Mouse (Mus musculus): ENCODE measurements around the gene Akap13. TPM values are rescaled to one million over a fixed set of nuclear protein-coding genes. Genes with fewer than 3 reads are reported as not detected.
"Not testable (repeated sequence)": the region's sequence is repeated elsewhere in the genome, so short reads cannot be mapped to it uniquely, and the experiment has no call there.

Akap13 gene
- total and polyA plus RNA-seq, 2 experiments from 2014 or later = 34.2 to 113 TPM

DNA sequence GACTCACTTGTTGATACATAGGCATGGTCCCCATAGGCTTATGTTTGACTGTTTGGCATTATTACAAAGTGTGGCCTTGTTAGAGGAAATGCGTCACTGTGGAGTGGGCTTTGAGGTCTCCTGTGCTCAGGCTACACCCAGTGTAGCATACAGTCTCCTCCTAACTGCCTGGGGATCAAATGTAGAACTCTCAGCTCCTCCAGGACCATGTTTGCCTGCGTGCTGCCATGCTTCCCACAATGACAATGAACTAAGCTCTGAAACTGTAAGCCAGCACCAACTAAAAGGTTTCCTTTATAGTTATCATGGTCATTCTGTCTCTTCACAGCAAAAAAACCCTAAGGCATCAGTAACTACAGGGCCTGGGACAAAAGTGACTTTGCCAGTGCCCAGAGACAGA is 312.8 kb downstream of the Akap13 start:
- Histone ChIP-seq H3K9me3 (replicated peaks; ENCODE audit: control insufficient read depth, low read length) (no peaks in the 10 kb centered on the region), H3K36me3 (replicated peaks; ENCODE audit: control insufficient read depth, insufficient read depth, low read length) (peaks cover 31% of the 10 kb centered on the region), H3K4me2 (ENCODE audit: low read depth, low read length) (no peak overlapping the region), H3K4me1 (ENCODE audit: control insufficient read depth, insufficient read depth) (no peaks in the 10 kb centered on the region), H3K4me3 (ENCODE audit: low read depth, low read length) (no peak overlapping the region), H3K27me3 (ENCODE audit: control insufficient read depth, insufficient read depth, low read length) (no peaks in the 10 kb centered on the region), H3K9ac (replicated peaks; ENCODE audit: low read depth, low read length) (no peak overlapping the region), H3K27ac (ENCODE audit: low read depth) (no peak overlapping the region)
- no peak for DNase-seq (ENCODE audit: low spot score)
- TF ChIP-seq CTCF (IDR thresholded peaks at IDR 0.05; ENCODE audit: low read depth) (no peak), EP300 (IDR thresholded peaks at IDR 0.05; ENCODE audit: low read depth) (no peak)
- 85% methylated on average over 2 of the region's 2 CpGs for WGBS
- no peak for ATAC-seq (ENCODE audit: insufficient read depth, low read depth)

DNA sequence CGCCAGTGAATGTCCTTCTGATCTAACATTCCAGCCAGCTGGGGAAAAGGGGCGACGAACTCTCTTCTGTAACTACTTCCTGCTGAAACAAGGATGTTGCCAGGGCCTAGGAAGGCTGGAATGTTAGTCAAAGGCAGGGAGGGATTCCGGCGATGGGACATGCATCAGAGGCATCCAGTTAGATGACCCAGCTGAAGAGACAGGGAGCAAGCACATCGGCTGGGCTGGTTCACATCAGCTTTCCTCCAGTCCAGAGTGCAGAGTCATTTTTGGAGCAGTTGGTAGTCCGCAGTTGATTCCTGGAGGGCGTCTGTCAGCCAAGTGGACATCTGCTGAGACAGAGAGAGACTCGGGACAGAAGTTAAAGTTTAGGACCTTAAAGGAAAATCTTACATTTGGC is 314.6 kb downstream of the Akap13 start:
- WGBS = 84% methylated on average over 9 of the region's 9 CpGs
- no peak for DNase-seq (ENCODE audit: low spot score)

DNA sequence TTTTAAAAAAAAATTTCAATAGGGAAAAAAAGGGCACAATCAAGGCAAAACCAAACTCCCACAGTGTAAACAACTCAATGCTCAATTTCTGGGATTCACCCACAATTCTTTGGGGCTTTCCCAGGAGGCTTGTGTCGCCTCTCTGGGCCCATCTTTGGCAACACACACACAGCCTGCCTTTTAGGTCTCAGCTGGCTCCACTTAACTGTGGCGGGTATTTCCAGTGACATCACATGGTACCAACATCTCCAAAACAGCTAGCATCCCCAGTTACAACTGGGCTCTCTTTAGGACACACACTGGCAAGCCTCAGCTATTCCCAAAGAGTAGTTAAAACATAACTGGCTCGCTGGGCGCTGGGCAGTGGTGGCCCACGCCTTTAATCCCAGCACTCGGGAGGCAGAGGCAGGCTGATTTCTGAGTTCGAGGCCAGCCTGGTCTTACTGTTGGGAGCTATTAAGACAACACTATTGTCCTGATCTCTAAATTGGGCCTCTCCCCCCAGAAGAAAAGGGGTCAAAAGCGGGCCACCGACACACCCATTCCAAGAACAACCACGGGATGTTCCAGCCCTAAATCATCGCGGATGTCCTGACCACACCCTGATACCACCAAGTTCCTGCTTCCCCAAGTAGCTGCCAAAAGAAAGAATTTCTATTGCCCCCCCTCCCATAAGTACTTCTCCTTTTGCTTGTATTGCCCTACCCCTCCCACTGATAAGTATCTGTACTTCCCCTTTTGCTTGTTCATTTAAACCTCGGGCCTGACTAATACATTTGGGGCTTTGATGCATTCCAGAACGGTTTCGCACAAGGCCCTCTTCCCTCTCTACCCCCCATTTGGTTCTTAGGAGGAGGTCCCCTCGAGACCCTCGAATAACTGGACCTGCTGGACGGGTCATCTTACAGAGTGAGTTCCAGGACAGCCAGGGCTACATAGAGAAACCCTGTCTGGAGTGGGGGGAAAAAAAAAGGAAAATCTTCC is 319.1 kb downstream of the Akap13 start:
- not testable (repeated sequence) for ATAC-seq (ENCODE audit: insufficient read depth, low read depth); H3K27ac ChIP-seq (ENCODE audit: low read depth); H3K4me1 ChIP-seq (ENCODE audit: control insufficient read depth, insufficient read depth); H3K27me3 ChIP-seq (ENCODE audit: control insufficient read depth, insufficient read depth, low read length); H3K4me2 ChIP-seq (ENCODE audit: low read depth, low read length); DNase-seq (ENCODE audit: low spot score); H3K4me3 ChIP-seq (ENCODE audit: low read depth, low read length); H3K9me3 ChIP-seq (replicated peaks; ENCODE audit: control insufficient read depth, low read length); H3K9ac ChIP-seq (replicated peaks; ENCODE audit: low read depth, low read length)
- peaks cover 67% of the 10 kb centered on the region for H3K36me3 ChIP-seq (replicated peaks; ENCODE audit: control insufficient read depth, insufficient read depth, low read length)
- 91% methylated on average over 18 of the region's 18 CpGs for WGBS

More for the DNA sequence above, 314.6 kb downstream of the Akap13 start:
- no peak for TF ChIP-seq CTCF (IDR thresholded peaks at IDR 0.05; ENCODE audit: low read depth)
- no peak for TF ChIP-seq EP300 (IDR thresholded peaks at IDR 0.05; ENCODE audit: low read depth)
- Histone ChIP-seq H3K27ac (ENCODE audit: low read depth) (no peak overlapping the region), H3K4me3 (ENCODE audit: low read depth, low read length) (no peak overlapping the region), H3K9me3 (replicated peaks; ENCODE audit: control insufficient read depth, low read length) (no peaks in the 10 kb centered on the region), H3K27me3 (ENCODE audit: control insufficient read depth, insufficient read depth, low read length) (no peaks in the 10 kb centered on the region), H3K9ac (replicated peaks; ENCODE audit: low read depth, low read length) (no peak overlapping the region), H3K4me2 (ENCODE audit: low read depth, low read length) (no peak overlapping the region), H3K4me1 (ENCODE audit: control insufficient read depth, insufficient read depth) (no peaks in the 10 kb centered on the region), H3K36me3 (replicated peaks; ENCODE audit: control insufficient read depth, insufficient read depth, low read length) (peaks cover 32% of the 10 kb centered on the region)
- ATAC-seq (ENCODE audit: insufficient read depth, low read depth) = no peak

DNA sequence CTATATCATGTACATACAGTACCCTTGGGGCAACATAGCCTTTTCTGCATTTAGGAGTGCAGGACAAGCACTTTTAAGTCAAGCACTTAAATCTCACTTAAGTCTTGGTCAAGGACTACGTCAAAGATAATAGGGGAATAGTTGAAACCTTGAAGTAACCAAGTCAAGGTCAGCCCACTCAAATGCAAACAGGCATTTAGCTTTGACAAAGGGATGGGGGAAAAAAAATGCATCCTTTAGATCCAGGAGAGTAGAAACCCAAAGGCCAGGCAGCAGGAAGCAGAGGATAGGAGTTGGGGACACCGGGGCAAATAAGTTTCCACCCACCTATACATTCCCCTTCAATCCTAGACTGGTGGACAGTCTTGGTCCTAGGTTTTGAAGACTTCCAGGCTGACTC is 322.7 kb downstream of the Akap13 start:
- Histone ChIP-seq H3K27ac (ENCODE audit: low read depth) (no peak overlapping the region), H3K9ac (replicated peaks; ENCODE audit: low read depth, low read length) (no peak overlapping the region), H3K4me2 (ENCODE audit: low read depth, low read length) (no peak overlapping the region), H3K4me1 (ENCODE audit: control insufficient read depth, insufficient read depth) (no peaks in the 10 kb centered on the region), H3K4me3 (ENCODE audit: low read depth, low read length) (no peak overlapping the region), H3K36me3 (replicated peaks; ENCODE audit: control insufficient read depth, insufficient read depth, low read length) (peaks cover 50% of the 10 kb centered on the region), H3K9me3 (replicated peaks; ENCODE audit: control insufficient read depth, low read length) (no peaks in the 10 kb centered on the region), H3K27me3 (ENCODE audit: control insufficient read depth, insufficient read depth, low read length) (no peaks in the 10 kb centered on the region)
- 75% methylated on average over 2 of the region's 2 CpGs for WGBS
- TF ChIP-seq CTCF (IDR thresholded peaks at IDR 0.05; ENCODE audit: low read depth) = no peak
- no peak for TF ChIP-seq EP300 (IDR thresholded peaks at IDR 0.05; ENCODE audit: low read depth)
- no peak for DNase-seq (ENCODE audit: low spot score)
- ATAC-seq (ENCODE audit: insufficient read depth, low read depth) = no peak

DNA sequence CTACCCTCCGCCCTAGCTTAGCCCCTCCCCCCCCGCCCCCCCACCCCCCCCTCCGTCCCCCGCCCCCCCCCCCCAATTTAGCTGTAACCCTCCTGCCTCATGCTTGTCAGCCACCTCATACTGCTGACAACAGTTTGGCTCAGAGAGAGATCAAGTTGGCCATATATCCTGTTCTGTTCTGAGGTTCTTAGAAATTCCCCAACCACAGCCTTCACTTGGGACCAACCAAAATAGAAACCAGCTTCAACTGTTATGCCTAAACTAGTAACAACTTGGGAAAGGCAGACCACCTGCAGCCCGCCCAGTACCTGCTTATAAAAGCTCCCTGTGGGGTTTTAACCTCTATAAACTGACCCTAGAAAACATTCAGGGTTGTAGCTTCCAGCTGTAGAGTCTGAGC is 325.5 kb downstream of the Akap13 start:
- TF ChIP-seq CTCF (IDR thresholded peaks at IDR 0.05; ENCODE audit: low read depth) (no peak), EP300 (IDR thresholded peaks at IDR 0.05; ENCODE audit: low read depth) (no peak)
- peak; percentile 33 for DNase-seq (ENCODE audit: low spot score)
- H3K27ac ChIP-seq (ENCODE audit: low read depth) = peak overlapping the region; percentile 51; the same call in 1 of the 2 replicates
- H3K36me3 ChIP-seq (replicated peaks; ENCODE audit: control insufficient read depth, insufficient read depth, low read length) = peaks cover 40% of the 10 kb centered on the region
- peak overlapping the region; percentile 71 for H3K4me3 ChIP-seq (ENCODE audit: low read depth, low read length)
- no peaks in the 10 kb centered on the region for H3K9me3 ChIP-seq (replicated peaks; ENCODE audit: control insufficient read depth, low read length)
- H3K4me1 ChIP-seq (ENCODE audit: control insufficient read depth, insufficient read depth) = no peaks in the 10 kb centered on the region
- peak overlapping the region; percentile 68 for H3K4me2 ChIP-seq (ENCODE audit: low read depth, low read length)
- no peaks in the 10 kb centered on the region for H3K27me3 ChIP-seq (ENCODE audit: control insufficient read depth, insufficient read depth, low read length)
- peak; percentile 61 for ATAC-seq (ENCODE audit: insufficient read depth, low read depth)
- WGBS = 32% methylated on average over 2 of the region's 5 CpGs
- H3K9ac ChIP-seq (replicated peaks; ENCODE audit: low read depth, low read length) = no peak overlapping the region

Measured in heart, postnatal 0 days (tissue).